Mouse (Mus musculus): ENCODE data around the gene Vmn2r37. TPM values are rescaled to one million over a fixed set of nuclear protein-coding genes. Genes with fewer than 3 reads are reported as not detected.
"Not testable (repeated sequence)": the region's sequence is repeated elsewhere in the genome, so short reads cannot be mapped to it uniquely, and the experiment has no call there.

The Vmn2r37 gene
- not detected in 2 replicates for polyA plus RNA-seq (2015; fragmentation: Nextera tagmentation; extraction: Ambion mirVana)

GRCm38 (mm10) chr7:9223553-9223952, at the start of gene Vmn2r37:
Gene Vmn2r37, minus strand, starts transcription at chr7:9223653.
- H3K9me3 ChIP-seq (ENCODE audit: control insufficient read depth, low read length); H3K36me3 ChIP-seq (ENCODE audit: control insufficient read depth, insufficient read depth, low read length); ATAC-seq (ENCODE audit: low read depth); H3K4me3 ChIP-seq (ENCODE audit: low read length); H3K27ac ChIP-seq (ENCODE audit: low read length); H3K4me2 ChIP-seq (ENCODE audit: low read depth, low read length); H3K27me3 ChIP-seq (ENCODE audit: control insufficient read depth, insufficient read depth, low read depth, low read length); H3K4me1 ChIP-seq (replicated peaks; ENCODE audit: control insufficient read depth, insufficient read depth, low read length); H3K9ac ChIP-seq (ENCODE audit: low read length): not testable (repeated sequence)
- WGBS = 56% methylated on average over 1 of the region's 2 CpGs

Other genes with a start within 250 kb of the Vmn2r37 start
- not detected in 2 replicates for gene Vmn2r39, start 192.9 kb downstream of the Vmn2r37 start, polyA plus RNA-seq (2015; fragmentation: Nextera tagmentation; extraction: Ambion mirVana)
- not detected in 2 replicates for gene Vmn2r38, start 125.8 kb downstream of the Vmn2r37 start, polyA plus RNA-seq (2015; fragmentation: Nextera tagmentation; extraction: Ambion mirVana)

Data from lung, embryonic 16.5 days (tissue).